Mouse (Mus musculus) midbrain, embryonic 13.5 days (tissue): ENCODE measurements around the gene Kcnk16. TPM values are rescaled to one million over a fixed set of nuclear protein-coding genes. Genes with fewer than 3 reads are reported as not detected.
A peak's percentile ranks its signal among the peaks of the same experiment; 100 is the strongest.
"Not testable (repeated sequence)": the region's sequence is repeated elsewhere in the genome, so short reads cannot be mapped to it uniquely, and the experiment has no call there.

Experiments used
- ATAC-seq: fragments of 200-750 bp; cut with Nextera tagmentation; 2 replicates; pipeline ENCODE4 v1.8.0; 2017; ENCODE audit warnings: mild to moderate bottlenecking, moderate TSS enrichment, moderate library complexity
- H3K27ac ChIP-seq: fragments of 300-500 bp; sonication (generic); 2 replicates; pipeline ENCODE4 v1.5.1; 2015; ENCODE audit warnings: inconsistent platforms, mild to moderate bottlenecking, moderate library complexity
- H3K27me3 ChIP-seq: fragments of 300-500 bp; sonication (generic); 2 replicates; pipeline ENCODE4 v1.6.1; 2015; ENCODE audit warnings: mild to moderate bottlenecking, inconsistent platforms
- H3K36me3 ChIP-seq: fragments of 300-500 bp; sonication (generic); 2 replicates; pipeline ENCODE4 v1.6.1; 2015; ENCODE audit warnings: mild to moderate bottlenecking, inconsistent platforms
- H3K4me1 ChIP-seq: fragments of 300-500 bp; sonication (generic); replicated peaks from 2 replicates; pipeline ENCODE4 v1.6.1; 2015; ENCODE audit warnings: inconsistent platforms
- H3K4me2 ChIP-seq: fragments of 300-500 bp; sonication (generic); replicated peaks from 2 replicates; pipeline ENCODE4 v1.6.1; 2015; ENCODE audit warnings: moderate library complexity, mild to moderate bottlenecking, inconsistent platforms
- H3K4me3 ChIP-seq: fragments of 300-500 bp; sonication (generic); replicated peaks from 2 replicates; pipeline ENCODE4 v1.5.1; 2015; ENCODE audit warnings: mild to moderate bottlenecking, inconsistent platforms
- H3K9ac ChIP-seq: fragments of 300-500 bp; sonication (generic); replicated peaks from 2 replicates; pipeline ENCODE4 v1.6.1; 2015; ENCODE audit warnings: mild to moderate bottlenecking, inconsistent platforms
- H3K9me3 ChIP-seq: fragments of 300-500 bp; sonication (generic); 2 replicates; pipeline ENCODE4 v1.6.1; 2016; ENCODE audit warnings: mild to moderate bottlenecking, inconsistent platforms
- WGBS: fragments of 180-500 bp; shearing (Covaris S2); methylation state at CpG from one replicate; pipeline ENCODE4 v1.1.7; 2015; 5-methylcytosine and 5-hydroxymethylcytosine counted together
- polyA plus RNA-seq: library from polyadenylated mRNA; unstranded; fragments of >200 nt; fragmentation: Nextera tagmentation; extraction: Ambion mirVana; gene quantifications from 2 replicates; pipeline ENCODE4 v1.2.1, GENCODE M21; 2015

The Kcnk16 gene
- 0.07 TPM in 1 of 2 replicates, not detected in the other for polyA plus RNA-seq

GRCm38 (mm10) chr14:20269082-20269809, at the start of gene Kcnk16:
Gene Kcnk16, minus strand, starts transcription at chr14:20269199.
- no peak within 1 kb of the TSS for H3K4me2 ChIP-seq
- H3K9ac ChIP-seq = no peak within 1 kb of the TSS
- no peak within 1 kb of the TSS for H3K27ac ChIP-seq
- WGBS = 75% methylated on average over 6 of the region's 6 CpGs
- no peak for ATAC-seq
- H3K27me3 ChIP-seq = no peaks in the 10 kb centered on the region
- peaks cover 8% of the 10 kb centered on the region; the same call in 1 of the 2 replicates for H3K9me3 ChIP-seq
- H3K36me3 ChIP-seq = no peaks in the 10 kb centered on the region
- H3K4me3 ChIP-seq = no peak within 1 kb of the TSS
- H3K4me1 ChIP-seq = no peaks in the 10 kb centered on the region

DNA sequence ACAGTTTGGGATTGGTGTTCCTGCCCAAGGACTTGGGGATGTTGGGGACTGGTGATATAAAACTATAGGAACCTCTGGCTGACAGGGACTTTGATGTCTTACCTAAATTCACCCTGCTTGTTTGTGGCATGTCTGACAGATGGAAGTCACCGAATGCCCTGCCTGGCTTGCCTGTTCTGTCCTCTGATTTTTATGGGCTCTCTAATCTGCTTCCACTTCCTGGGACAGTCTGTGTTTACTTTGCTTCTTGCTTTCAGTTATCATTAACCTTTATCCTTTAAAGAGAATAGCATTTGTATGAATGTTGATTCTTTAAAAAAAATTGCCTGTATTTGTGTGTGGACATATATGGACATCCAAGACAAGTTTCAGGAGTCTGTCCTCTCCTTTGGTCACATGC, 46.1 kb upstream of the Kcnk16 start:
- ATAC-seq = no peak
- Histone ChIP-seq H3K27me3 (no peaks in the 10 kb centered on the region), H3K27ac (no peak overlapping the region), H3K9ac (no peak overlapping the region), H3K4me3 (no peak overlapping the region), H3K4me1 (no peaks in the 10 kb centered on the region), H3K36me3 (peaks cover 32% of the 10 kb centered on the region), H3K9me3 (no peaks in the 10 kb centered on the region), H3K4me2 (no peak overlapping the region)
- WGBS = 90% methylated on average over 1 of the region's 1 CpGs

- not testable (repeated sequence) for ATAC-seq, H3K9me3 ChIP-seq, H3K9ac ChIP-seq, H3K4me1 ChIP-seq, H3K4me3 ChIP-seq, H3K27ac ChIP-seq, H3K27me3 ChIP-seq, H3K4me2 ChIP-seq
- WGBS = 58% methylated on average over 2 of the region's 2 CpGs
- H3K36me3 ChIP-seq = peaks cover 21% of the 10 kb centered on the region
Measured at GRCm38 (mm10) chr14:20305085-20305484, 36.1 kb upstream of the Kcnk16 start.

GRCm38 (mm10) chr14:20298131-20298530, 29.1 kb upstream of the Kcnk16 start:
- WGBS = 85% methylated on average over 3 of the region's 3 CpGs
- peaks cover 6% of the 10 kb centered on the region for H3K4me1 ChIP-seq
- no peak overlapping the region for H3K9ac ChIP-seq
- no peak overlapping the region for H3K27ac ChIP-seq
- H3K9me3 ChIP-seq = no peaks in the 10 kb centered on the region
- H3K4me3 ChIP-seq = no peak overlapping the region
- ATAC-seq = no peak
- no peak overlapping the region for H3K4me2 ChIP-seq
- no peaks in the 10 kb centered on the region for H3K36me3 ChIP-seq
- no peaks in the 10 kb centered on the region for H3K27me3 ChIP-seq

GRCm38 (mm10) chr14:20297616-20298015, 28.6 kb upstream of the Kcnk16 start:
- 84% methylated on average over 3 of the region's 3 CpGs for WGBS

DNA sequence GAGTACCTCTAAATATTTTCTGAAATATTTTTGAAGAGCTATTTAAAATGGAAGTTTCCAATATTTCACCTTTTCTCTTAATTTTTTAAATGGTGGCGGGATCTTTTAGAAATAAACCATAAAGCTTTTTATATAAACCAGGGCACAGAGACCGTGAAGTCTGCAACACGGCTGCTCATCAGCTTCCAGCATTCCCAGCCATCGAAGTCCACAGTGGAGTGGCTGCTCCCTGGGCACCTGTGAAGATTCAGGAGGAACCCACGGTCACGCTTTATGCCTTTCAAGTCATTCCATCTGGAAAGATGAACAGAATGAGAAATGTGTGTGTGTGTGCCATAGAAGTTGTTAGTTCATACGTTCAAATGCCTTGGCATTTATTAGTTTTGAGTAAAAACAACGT, 25.9 kb upstream of the Kcnk16 start:
- H3K27ac ChIP-seq = no peak overlapping the region
- peak overlapping the region; percentile 58 for H3K4me2 ChIP-seq
- no peak for ATAC-seq
- 51% methylated on average over 8 of the region's 8 CpGs for WGBS
- peaks cover 12% of the 10 kb centered on the region for H3K4me1 ChIP-seq
- H3K27me3 ChIP-seq = no peaks in the 10 kb centered on the region
- no peaks in the 10 kb centered on the region for H3K36me3 ChIP-seq
- H3K9me3 ChIP-seq = no peaks in the 10 kb centered on the region
- peak overlapping the region; percentile 60 for H3K9ac ChIP-seq
- H3K4me3 ChIP-seq = peak overlapping the region; percentile 54

More at GRCm38 (mm10) chr14:20297616-20298015, 28.6 kb upstream of the Kcnk16 start:
- H3K27me3 ChIP-seq = no peaks in the 10 kb centered on the region
- no peak overlapping the region for H3K4me2 ChIP-seq
- no peaks in the 10 kb centered on the region for H3K9me3 ChIP-seq
- no peak overlapping the region for H3K27ac ChIP-seq
- peaks cover 6% of the 10 kb centered on the region for H3K4me1 ChIP-seq
- no peak overlapping the region for H3K9ac ChIP-seq
- no peaks in the 10 kb centered on the region for H3K36me3 ChIP-seq
- ATAC-seq = no peak
- H3K4me3 ChIP-seq = no peak overlapping the region

GRCm38 (mm10) chr14:20294117-20294892, 25.3 kb upstream of the Kcnk16 start, which contains the start of gene Nudt13:
Gene Nudt13, plus strand, starts transcription at chr14:20294697.
- Histone ChIP-seq H3K4me1 (peaks cover 12% of the 10 kb centered on the region), H3K27ac (no peak within 1 kb of the TSS), H3K27me3 (no peaks in the 10 kb centered on the region), H3K36me3 (no peaks in the 10 kb centered on the region), H3K9me3 (no peaks in the 10 kb centered on the region), H3K4me3 (peak within 1 kb of the TSS; percentile 54), H3K9ac (peak within 1 kb of the TSS; percentile 60), H3K4me2 (peak within 1 kb of the TSS; percentile 58)
- WGBS = 25% methylated on average over 14 of the region's 14 CpGs
- ATAC-seq = peak; percentile 98

GRCm38 (mm10) chr14:20291391-20291790, 22.4 kb upstream of the Kcnk16 start:
- 53% methylated on average over 4 of the region's 4 CpGs for WGBS
- H3K9ac ChIP-seq = no peak overlapping the region
- no peak overlapping the region for H3K4me3 ChIP-seq
- H3K36me3 ChIP-seq = no peaks in the 10 kb centered on the region
- H3K9me3 ChIP-seq = no peaks in the 10 kb centered on the region
- no peaks in the 10 kb centered on the region for H3K27me3 ChIP-seq
- H3K27ac ChIP-seq = no peak overlapping the region
- no peak for ATAC-seq
- no peak overlapping the region for H3K4me2 ChIP-seq
- peaks cover 12% of the 10 kb centered on the region for H3K4me1 ChIP-seq

GRCm38 (mm10) chr14:20268421-20268820, 578 bp downstream of the Kcnk16 start:
- 0 out of 2 replicates have a peak, but pooled peaks cover 2% of the 10 kb centered on the region for H3K9me3 ChIP-seq
- no peak overlapping the region for H3K4me2 ChIP-seq
- H3K4me3 ChIP-seq = no peak overlapping the region
- no peaks in the 10 kb centered on the region for H3K36me3 ChIP-seq
- H3K9ac ChIP-seq = no peak overlapping the region
- no peak for ATAC-seq
- no peaks in the 10 kb centered on the region for H3K4me1 ChIP-seq
- 84% methylated on average over 6 of the region's 6 CpGs for WGBS
- no peak overlapping the region for H3K27ac ChIP-seq
- H3K27me3 ChIP-seq = no peaks in the 10 kb centered on the region

- no peak overlapping the region for H3K9ac ChIP-seq
- no peak overlapping the region for H3K27ac ChIP-seq
- 79% methylated on average over 4 of the region's 4 CpGs for WGBS
- no peak overlapping the region for H3K4me3 ChIP-seq
- H3K9me3 ChIP-seq = no peaks in the 10 kb centered on the region
- peaks cover 7% of the 10 kb centered on the region; the same call in 1 of the 2 replicates for H3K27me3 ChIP-seq
- ATAC-seq = no peak
- no peaks in the 10 kb centered on the region for H3K36me3 ChIP-seq
- no peaks in the 10 kb centered on the region for H3K4me1 ChIP-seq
- H3K4me2 ChIP-seq = no peak overlapping the region
Measured at GRCm38 (mm10) chr14:20262346-20262745, 6.7 kb downstream of the Kcnk16 start.

DNA sequence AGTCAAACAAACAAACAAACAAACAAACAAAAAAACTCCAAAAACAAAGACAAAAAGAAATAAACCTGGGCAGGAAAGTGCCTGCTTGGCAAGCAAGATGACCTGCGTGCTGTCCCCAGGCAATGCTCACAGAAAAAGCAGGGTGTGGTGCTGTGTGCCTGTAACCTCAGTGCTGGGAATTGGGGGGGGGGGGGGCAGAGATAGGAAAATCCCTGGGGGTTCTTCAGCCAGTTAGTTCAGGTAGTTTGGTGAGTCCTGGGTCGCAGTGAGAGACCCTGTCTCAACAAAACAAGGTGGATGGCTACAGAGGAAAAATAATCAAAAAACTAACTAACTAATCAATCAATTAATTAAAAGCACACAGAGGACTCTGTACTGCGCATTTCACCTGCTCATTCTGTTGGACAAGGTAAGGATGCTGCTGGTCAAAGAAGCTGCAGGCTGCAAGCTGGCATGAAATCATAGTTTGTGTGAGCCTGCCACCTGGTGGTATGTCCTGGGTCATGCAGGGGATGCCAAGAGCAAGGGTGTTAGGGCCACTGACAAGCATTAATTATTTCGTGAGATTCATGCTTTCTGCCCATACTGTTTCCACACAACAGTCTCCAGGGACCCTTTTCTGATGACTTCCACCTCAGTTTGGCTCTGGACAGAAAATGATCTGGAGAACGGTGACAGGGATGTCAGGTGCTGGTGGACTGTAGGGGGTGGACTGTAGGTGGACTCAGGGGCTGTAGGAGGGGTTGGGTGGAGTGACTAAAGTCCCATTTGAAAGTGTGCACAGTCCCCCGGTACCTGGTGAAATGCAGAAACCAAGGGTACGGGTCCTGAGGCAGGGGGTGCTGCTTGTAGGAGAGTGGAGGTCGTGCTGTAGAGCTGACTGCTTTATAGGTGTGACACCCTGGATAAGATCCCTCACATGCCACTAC, 10.6 kb downstream of the Kcnk16 start:
- Histone ChIP-seq H3K27ac (no peak overlapping the region), H3K4me2 (no peak overlapping the region), H3K4me1 (no peaks in the 10 kb centered on the region), H3K36me3 (no peaks in the 10 kb centered on the region), H3K9me3 (no peaks in the 10 kb centered on the region), H3K9ac (0 out of 2 replicates have a peak overlapping the region, but pooled peaks have one; percentile 3), H3K4me3 (no peak overlapping the region), H3K27me3 (peaks cover 9% of the 10 kb centered on the region; the same call in 1 of the 2 replicates)
- 56% methylated on average over 8 of the region's 8 CpGs for WGBS
- peak; percentile 85 for ATAC-seq
